Mouse (Mus musculus) liver, postnatal 0 days (tissue): ENCODE measurements around the gene Dnaic1. TPM values are rescaled to one million over a fixed set of nuclear protein-coding genes. Genes with fewer than 3 reads are reported as not detected.
A peak's percentile ranks its signal among the peaks of the same experiment; 100 is the strongest.

ENCODE experiments used
- ATAC-seq: fragments of 200-750 bp; cut with Nextera tagmentation; 2 replicates; pipeline ENCODE4 v1.8.0; 2017; ENCODE audit warnings: mild to moderate bottlenecking, moderate library complexity
- DNase-seq: peaks from one replicate; pipeline ENCODE4 v3.0.0-alpha.2; 2016
- H3K27ac ChIP-seq: fragments of 300-500 bp; sonication (generic); 2 replicates; pipeline ENCODE4 v1.5.1; 2014; ENCODE audit warnings: antibody characterized with exemption, moderate library complexity, mild to moderate bottlenecking, low read depth
- H3K27me3 ChIP-seq: fragments of 300-500 bp; sonication (generic); 2 replicates; pipeline ENCODE4 v1.6.1; 2014; ENCODE audit warnings: low read length, control low read depth, mixed read lengths; ENCODE audit not compliant: insufficient read depth
- H3K36me3 ChIP-seq: fragments of 300-500 bp; sonication (generic); replicated peaks from 2 replicates; pipeline ENCODE4 v1.6.1; 2014; ENCODE audit warnings: mild to moderate bottlenecking, control low read depth, low read length, moderate library complexity, mixed read lengths; ENCODE audit not compliant: insufficient read depth
- H3K4me1 ChIP-seq: fragments of 300-500 bp; sonication (generic); 2 replicates; pipeline ENCODE4 v1.6.1; 2014; ENCODE audit warnings: antibody characterized with exemption, mild to moderate bottlenecking, control low read depth; ENCODE audit not compliant: insufficient read depth
- H3K4me2 ChIP-seq: fragments of 300-500 bp; sonication (generic); 2 replicates; pipeline ENCODE4 v1.6.1; 2014; ENCODE audit warnings: low read depth, mild to moderate bottlenecking, low read length, moderate library complexity, mixed read lengths
- H3K4me3 ChIP-seq: fragments of 300-500 bp; sonication (generic); 2 replicates; pipeline ENCODE4 v1.5.1; 2014; ENCODE audit warnings: low read depth, low read length
- H3K9ac ChIP-seq: fragments of 300-500 bp; sonication (generic); replicated peaks from 2 replicates; pipeline ENCODE4 v1.6.1; 2014; ENCODE audit warnings: mild to moderate bottlenecking, moderate library complexity
- H3K9me3 ChIP-seq: fragments of 300-500 bp; sonication (generic); 2 replicates; pipeline ENCODE4 v1.6.1; 2016; ENCODE audit warnings: mild to moderate bottlenecking, control low read depth, low read length, mixed read lengths
- CTCF ChIP-seq: sonication (generic); IDR thresholded peaks from 2 replicates; pipeline ENCODE4 v1.5.1; 2016; ENCODE audit warnings: antibody characterized with exemption, low read depth
- EP300 ChIP-seq: IDR thresholded peaks from 2 replicates; pipeline ENCODE4 v1.6.1; 2016; ENCODE audit warnings: antibody characterized with exemption, low read depth, mild to moderate bottlenecking
- WGBS: fragments of 180-500 bp; shearing (Covaris S2); extraction: QIAGEN DNeasy Blood & Tissue Kit; methylation state at CpG from one replicate; pipeline ENCODE4 v1.1.7; 2014; ENCODE audit not compliant: insufficient replicate concordance; 5-methylcytosine and 5-hydroxymethylcytosine counted together
- polyA plus RNA-seq: library from polyadenylated mRNA; unstranded; fragments of >200 nt; fragmentation: Nextera tagmentation; extraction: Ambion mirVana; gene quantifications from 2 replicates; pipeline ENCODE4 v1.2.1, GENCODE M21; 2015

Dnaic1 gene
- polyA plus RNA-seq, 1 experiment from 2014 or later, result 14.2 TPM

DNA sequence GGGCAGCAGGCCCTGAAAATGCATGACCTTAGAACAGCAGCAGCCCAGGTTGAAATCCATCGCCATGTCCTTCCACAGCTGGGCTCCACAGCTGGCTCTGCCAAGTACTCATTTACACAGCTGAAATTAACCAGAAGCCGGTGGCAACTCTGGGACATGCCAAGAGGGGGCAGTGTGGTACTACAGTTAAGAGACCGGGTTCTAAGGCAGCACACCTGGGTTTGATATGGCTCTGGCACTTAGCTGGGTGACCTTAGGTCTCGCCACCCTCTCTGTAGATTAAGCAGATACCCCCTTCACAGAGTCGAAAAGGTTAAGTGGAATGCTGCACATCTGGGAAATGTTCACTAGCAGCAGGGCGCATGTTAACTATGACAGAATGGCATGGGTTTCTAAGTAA lies 17.0 kb upstream of the Dnaic1 start:
- DNase-seq, result peak; percentile 75
- no peak overlapping the region for H3K27ac ChIP-seq
- no peaks in the 10 kb centered on the region for H3K27me3 ChIP-seq
- H3K4me3 ChIP-seq, result no peak overlapping the region
- WGBS, result 34% methylated on average over 6 of the region's 6 CpGs
- peaks cover 4% of the 10 kb centered on the region; the same call in 1 of the 2 replicates for H3K4me1 ChIP-seq
- H3K9me3 ChIP-seq, result no peaks in the 10 kb centered on the region
- no peak overlapping the region for H3K4me2 ChIP-seq
- H3K9ac ChIP-seq, result no peak overlapping the region
- no peak for TF ChIP-seq EP300
- TF ChIP-seq CTCF, result peak; percentile 74
- H3K36me3 ChIP-seq, result no peaks in the 10 kb centered on the region
- ATAC-seq, result peak; percentile 23; the same call in 1 of the 2 replicates

DNA sequence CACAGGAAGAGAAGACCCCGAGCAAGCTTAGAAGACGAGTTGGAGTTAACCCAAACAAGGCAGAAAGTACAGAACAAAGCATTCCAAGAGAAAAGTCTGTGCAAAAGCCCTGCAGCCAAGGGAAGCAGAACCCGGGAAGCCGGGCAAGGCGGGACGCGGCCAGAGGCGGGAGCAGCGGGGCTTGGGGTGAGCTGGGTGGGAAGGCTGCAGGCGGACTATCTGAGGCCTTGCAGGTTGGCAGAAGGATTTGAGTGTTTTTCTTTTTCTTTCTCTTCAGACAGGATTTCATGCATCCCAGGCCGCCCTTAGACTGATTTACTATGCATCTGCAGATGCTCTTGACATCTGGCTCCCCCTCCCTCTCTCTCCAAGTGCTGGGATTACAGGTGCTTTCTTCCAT lies 16.5 kb upstream of the Dnaic1 start:
- H3K4me3 ChIP-seq, result no peak overlapping the region
- DNase-seq, result no peak
- 79% methylated on average over 11 of the region's 11 CpGs for WGBS
- peaks cover 4% of the 10 kb centered on the region; the same call in 1 of the 2 replicates for H3K4me1 ChIP-seq
- ATAC-seq, result no peak
- TF ChIP-seq EP300, result no peak
- no peak overlapping the region for H3K4me2 ChIP-seq
- no peak overlapping the region for H3K9ac ChIP-seq
- H3K9me3 ChIP-seq, result no peaks in the 10 kb centered on the region
- no peaks in the 10 kb centered on the region for H3K36me3 ChIP-seq
- H3K27ac ChIP-seq, result no peak overlapping the region
- H3K27me3 ChIP-seq, result no peaks in the 10 kb centered on the region

DNA sequence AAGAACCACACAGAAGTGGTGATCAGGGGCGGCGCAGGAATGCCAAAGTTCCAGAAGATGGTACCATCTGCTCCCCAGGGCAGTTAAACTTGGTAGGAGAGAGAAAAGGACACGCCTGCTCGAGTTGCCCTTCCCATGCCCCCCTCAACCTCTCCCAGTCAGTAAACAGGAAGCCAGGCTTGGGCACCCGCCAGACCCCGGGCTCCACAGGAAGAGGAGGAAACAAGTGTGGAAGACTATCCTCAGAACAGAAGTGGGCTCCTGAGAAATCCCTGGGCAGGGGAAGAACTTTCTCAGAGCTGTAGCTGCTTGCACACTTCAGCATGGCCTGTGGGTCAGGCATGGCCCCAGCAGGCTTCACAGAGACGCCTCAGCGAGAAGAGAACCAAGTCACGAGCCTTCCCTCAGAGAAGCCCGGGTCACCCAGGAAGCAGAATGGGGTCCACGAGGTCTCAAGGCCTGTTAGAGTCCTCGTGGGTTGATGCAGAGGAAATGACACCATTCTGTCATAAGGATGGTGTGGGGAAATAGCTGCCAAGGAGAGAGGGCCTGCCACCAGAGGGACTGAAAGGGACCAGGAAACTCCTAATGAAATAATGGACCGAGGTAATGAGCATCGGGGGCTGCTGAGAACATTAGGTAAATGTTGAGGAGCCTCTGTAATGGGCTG lies 14.4 kb upstream of the Dnaic1 start:
- ATAC-seq, result 0 out of 2 replicates have a peak, but pooled peaks have one; percentile 23
- H3K4me3 ChIP-seq, result no peak overlapping the region
- no peaks in the 10 kb centered on the region for H3K9me3 ChIP-seq
- TF ChIP-seq CTCF, result 0 out of 2 replicates have a peak, but pooled peaks have one; percentile 26
- no peak for TF ChIP-seq EP300
- no peak overlapping the region for H3K4me2 ChIP-seq
- DNase-seq, result peak; percentile 37
- H3K27me3 ChIP-seq, result no peaks in the 10 kb centered on the region
- WGBS, result 39% methylated on average over 14 of the region's 14 CpGs
- peaks cover 4% of the 10 kb centered on the region; the same call in 1 of the 2 replicates for H3K4me1 ChIP-seq
- no peak overlapping the region for H3K9ac ChIP-seq
- no peaks in the 10 kb centered on the region for H3K36me3 ChIP-seq
- peak overlapping the region; percentile 59 for H3K27ac ChIP-seq

DNA sequence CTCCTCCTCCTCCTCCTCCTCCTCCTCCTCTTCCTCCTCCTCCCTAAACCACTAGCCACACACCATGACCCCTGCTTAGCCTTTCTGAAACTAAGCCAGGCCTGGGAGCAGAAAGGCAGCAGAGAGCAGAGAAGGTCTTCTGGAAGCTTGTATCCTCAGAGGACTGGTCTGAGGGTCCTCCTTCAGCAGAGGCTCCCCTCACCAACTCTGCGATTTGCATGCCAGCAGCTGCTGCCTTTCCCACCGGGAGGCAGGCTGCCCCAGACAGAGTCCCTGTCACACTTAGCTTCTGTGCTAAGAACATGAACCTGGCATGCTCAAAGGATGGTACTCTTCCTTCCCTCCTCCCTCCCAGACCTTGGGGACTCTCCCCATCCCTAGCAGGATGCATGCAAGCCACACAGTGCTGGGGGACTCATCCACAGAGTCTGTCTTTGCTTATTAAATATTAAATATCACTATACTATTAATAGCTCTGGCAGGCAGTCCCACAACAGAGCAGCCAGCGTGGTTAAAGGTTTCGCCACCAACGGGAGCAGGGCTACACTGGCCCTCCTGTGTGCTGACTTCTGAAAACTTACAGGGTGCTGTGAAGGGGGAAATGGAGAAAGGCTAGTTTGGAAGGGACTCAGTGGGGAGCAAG lies 13.1 kb upstream of the Dnaic1 start:
- ATAC-seq, result no peak
- 0 out of 2 replicates have a peak overlapping the region, but pooled peaks have one; percentile 2 for H3K27ac ChIP-seq
- TF ChIP-seq EP300 (no peak), CTCF (no peak)
- H3K36me3 ChIP-seq, result no peaks in the 10 kb centered on the region
- DNase-seq, result no peak
- peaks cover 4% of the 10 kb centered on the region; the same call in 1 of the 2 replicates for H3K4me1 ChIP-seq
- H3K27me3 ChIP-seq, result no peaks in the 10 kb centered on the region
- no peak overlapping the region for H3K9ac ChIP-seq
- 42% methylated on average over 5 of the region's 5 CpGs for WGBS
- H3K9me3 ChIP-seq, result no peaks in the 10 kb centered on the region
- no peak overlapping the region for H3K4me2 ChIP-seq
- no peak overlapping the region for H3K4me3 ChIP-seq

DNA sequence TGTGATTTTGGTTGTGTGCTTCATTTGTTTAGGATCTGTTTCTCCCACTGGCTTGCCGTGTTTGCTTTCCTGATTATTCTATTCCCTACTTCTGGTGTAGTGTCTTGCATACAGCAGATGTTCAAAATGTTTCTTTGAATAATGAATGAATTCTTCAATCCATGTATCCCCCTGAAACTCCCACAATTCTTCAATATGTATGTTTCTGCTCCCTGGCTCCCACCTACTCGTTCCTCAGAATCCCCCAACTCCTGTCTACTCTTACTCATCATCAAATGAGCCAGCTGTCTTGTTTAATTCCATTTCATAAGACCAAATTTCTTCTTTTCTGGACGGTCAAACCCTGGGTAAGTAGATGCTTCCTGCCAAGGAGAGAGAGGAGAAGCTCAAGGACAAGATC lies 12.5 kb upstream of the Dnaic1 start:
- TF ChIP-seq CTCF (no peak), EP300 (no peak)
- no peak overlapping the region for H3K4me2 ChIP-seq
- no peak overlapping the region for H3K27ac ChIP-seq
- 53% methylated on average over 3 of the region's 3 CpGs for WGBS
- peaks cover 4% of the 10 kb centered on the region; the same call in 1 of the 2 replicates for H3K4me1 ChIP-seq
- no peak overlapping the region for H3K4me3 ChIP-seq
- no peaks in the 10 kb centered on the region for H3K36me3 ChIP-seq
- H3K9ac ChIP-seq, result no peak overlapping the region
- H3K9me3 ChIP-seq, result no peaks in the 10 kb centered on the region
- DNase-seq (no peak), ATAC-seq (no peak)
- H3K27me3 ChIP-seq, result no peaks in the 10 kb centered on the region

DNA sequence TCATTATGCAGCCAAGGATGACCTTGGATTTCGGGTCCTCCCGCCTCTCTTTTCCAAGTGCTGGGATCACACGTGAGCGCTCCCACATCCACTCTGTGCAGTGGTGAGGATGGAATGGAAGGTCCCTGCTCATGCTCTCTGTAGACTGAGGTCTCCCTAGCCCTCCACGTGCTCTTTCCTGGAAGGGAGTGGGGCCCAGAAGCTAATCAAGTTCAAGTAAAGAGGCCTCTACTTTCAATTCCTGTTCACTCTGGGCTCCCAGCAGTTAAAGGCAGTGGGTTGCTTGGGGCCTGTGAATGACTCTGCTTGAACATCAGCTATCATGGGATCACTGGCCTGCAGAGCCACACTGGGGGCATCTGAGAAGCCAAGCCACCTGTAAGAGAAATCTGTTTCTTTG lies 6.3 kb upstream of the Dnaic1 start:
- no peak overlapping the region for H3K4me3 ChIP-seq
- H3K9ac ChIP-seq, result no peak overlapping the region
- no peak for TF ChIP-seq CTCF
- no peak for TF ChIP-seq EP300
- WGBS, result 70% methylated on average over 5 of the region's 5 CpGs
- H3K4me2 ChIP-seq, result no peak overlapping the region
- no peak overlapping the region for H3K27ac ChIP-seq
- H3K36me3 ChIP-seq, result no peaks in the 10 kb centered on the region
- H3K4me1 ChIP-seq, result peaks cover 7% of the 10 kb centered on the region
- peaks cover 12% of the 10 kb centered on the region for H3K27me3 ChIP-seq
- ATAC-seq (no peak), DNase-seq (no peak)
- H3K9me3 ChIP-seq, result no peaks in the 10 kb centered on the region
